Mouse (Mus musculus): ENCODE results near the gene Adamts6.

GRCm38 (mm10) chr13:104504043-104504442 is 216.4 kb downstream of the Adamts6 start:
- TF ChIP-seq CTCF (IDR thresholded peaks at IDR 0.05; ENCODE audit: borderline replicate concordance, extremely low read depth, insufficient read depth, insufficient read length) (no peak), POLR2A (IDR thresholded peaks at IDR 0.05; ENCODE audit: borderline replicate concordance, extremely low read depth, insufficient read depth, insufficient read length, poor library complexity, severe bottlenecking) (no peak)

Measured in brain, embryonic 14.5 days (tissue).